Comparison of ENCODE assay signal across 12 mouse cellular contexts in the genomic region with DNA sequence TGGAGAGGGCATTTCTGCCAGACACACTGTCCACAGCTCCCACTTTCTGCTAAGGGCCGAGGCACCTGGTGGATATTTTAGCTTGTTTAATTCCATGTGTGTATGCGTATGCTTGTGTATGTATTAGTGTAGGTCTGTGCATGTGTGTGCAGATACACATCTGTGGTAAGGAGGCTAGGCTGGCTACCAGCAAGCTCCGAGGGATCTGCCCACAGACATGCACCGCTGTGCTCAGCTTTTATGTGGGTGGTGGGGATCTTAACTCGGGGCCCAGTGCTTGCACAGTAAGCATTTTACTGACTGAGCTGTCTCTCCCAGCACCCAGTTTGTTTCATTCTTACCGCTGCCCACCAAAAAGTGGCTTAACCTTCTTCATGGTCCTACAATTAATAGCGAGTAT. TPM values are rescaled to one million over a fixed set of nuclear protein-coding genes. Genes with fewer than 3 reads are reported as not detected.
DNase-seq lines count a peak whose midpoint lies in the region; ATAC-seq and TF ChIP-seq lines count a peak whose summit lies in the region.
"Had no signal": no experiment of that assay in that cellular context is flagged by ENCODE, and none has a peak within 500 bp of the region (broad histone marks: within the 10 kb centered on the region; RNA-seq: fewer than 3 reads in every experiment).

No protein-coding gene starts in this region.

- no peak overlapping the region for H3K27ac ChIP-seq in heart, embryonic 16.5 days (ENCODE audit: low read length)
- H3K27ac ChIP-seq in heart, adult 2 months: no peak overlapping the region
- H3K27ac ChIP-seq in embryonic facial prominence, embryonic 14.5 days (replicated peaks; ENCODE audit: low read depth, low read length): no peak overlapping the region
- no peak overlapping the region for H3K27ac ChIP-seq in neural tube, embryonic 13.5 days (replicated peaks)

- DNase-seq in heart, adult 2 months: no peak
- DNase-seq in embryonic facial prominence, embryonic 14.5 days (ENCODE audit: low spot score): no peak
- no peak for DNase-seq in cerebellum, adult 18-20 months
- DNase-seq: cerebellum, postnatal 36 days had no signal

- H3K4me3 ChIP-seq in heart, embryonic 16.5 days (ENCODE audit: low read length): no peak overlapping the region
- no peak overlapping the region for H3K4me3 ChIP-seq in heart, adult 2 months
- H3K4me3 ChIP-seq in megakaryocyte, embryonic 14.5 days (replicated peaks): peak overlapping the region; percentile 83
- peak overlapping the region; percentile 38 for H3K4me3 ChIP-seq in embryonic facial prominence, embryonic 14.5 days (ENCODE audit: low read depth, low read length)
- no peak overlapping the region for H3K4me3 ChIP-seq in neural tube, embryonic 13.5 days

- H3K79me2 ChIP-seq in heart, adult 2 months (replicated peaks; ENCODE audit: control insufficient read depth, insufficient read depth, low read length): no peaks in the 10 kb centered on the region

- intact Hi-C loops in heart, adult 2 months (cut with DNase I): no loop called here

- WGBS in heart, embryonic 16.5 days: 72% methylated on average over 7 of the region's 7 CpGs
- 73% methylated on average over 7 of the region's 7 CpGs for WGBS in heart, adult 2 months
- WGBS in embryonic facial prominence, embryonic 14.5 days: 58% methylated on average over 7 of the region's 7 CpGs
- 76% methylated on average over 7 of the region's 7 CpGs for WGBS in neural tube, embryonic 13.5 days

- no peak overlapping the region for H3K9ac ChIP-seq in heart, embryonic 16.5 days (ENCODE audit: low read length)
- H3K9ac ChIP-seq in heart, adult 2 months (ENCODE audit: low read depth, low read length): no peak overlapping the region
- no peak overlapping the region for H3K9ac ChIP-seq in embryonic facial prominence, embryonic 14.5 days (ENCODE audit: low read depth, low read length)
- peak overlapping the region; percentile 38; the same call in 1 of the 2 replicates for H3K9ac ChIP-seq in neural tube, embryonic 13.5 days

- ATAC-seq in heart, embryonic 16.5 days (replicated peaks; ENCODE audit: extremely low read depth, insufficient read depth, low FRiP score): no peak
- ATAC-seq in megakaryocyte, adult 5-6 weeks (ENCODE audit: poor library complexity, severe bottlenecking): no peak
- no peak for ATAC-seq in embryonic facial prominence, embryonic 14.5 days (ENCODE audit: low read depth)
- no peak for ATAC-seq in neural tube, embryonic 13.5 days (ENCODE audit: low read depth)

- no peak for TF ChIP-seq POLR2A in heart, adult 2 months (IDR thresholded peaks at IDR 0.05; ENCODE audit: insufficient read depth, low read depth, low read length)

- peaks cover 8% of the 10 kb centered on the region for H3K27me3 ChIP-seq in heart, embryonic 16.5 days (ENCODE audit: control insufficient read depth, insufficient read depth, low read length)
- no peaks in the 10 kb centered on the region for H3K27me3 ChIP-seq in heart, adult 2 months (ENCODE audit: control insufficient read depth, insufficient read depth, low read length)
- peaks cover 79% of the 10 kb centered on the region for H3K27me3 ChIP-seq in megakaryocyte, embryonic 14.5 days (replicated peaks)
- H3K27me3 ChIP-seq in embryonic facial prominence, embryonic 14.5 days (replicated peaks; ENCODE audit: control insufficient read depth, insufficient read depth, low read length): no peaks in the 10 kb centered on the region
- H3K27me3 ChIP-seq in neural tube, embryonic 13.5 days: 0 out of 2 replicates have a peak, but pooled peaks cover 6% of the 10 kb centered on the region

- H3K9me3 ChIP-seq in heart, embryonic 16.5 days (replicated peaks; ENCODE audit: control insufficient read depth, low read length): no peaks in the 10 kb centered on the region
- no peaks in the 10 kb centered on the region for H3K9me3 ChIP-seq in megakaryocyte, embryonic 14.5 days
- H3K9me3 ChIP-seq in embryonic facial prominence, embryonic 14.5 days (ENCODE audit: control insufficient read depth, low read length): no peaks in the 10 kb centered on the region
- H3K9me3 ChIP-seq in neural tube, embryonic 13.5 days: no peaks in the 10 kb centered on the region

- TF ChIP-seq CTCF in heart, adult 2 months (IDR thresholded peaks at IDR 0.05): no peak

- TF ChIP-seq EP300 in heart, adult 2 months (IDR thresholded peaks at IDR 0.05; ENCODE audit: insufficient read depth, low read depth, low read length): no peak

- H3K36me3 ChIP-seq in heart, embryonic 16.5 days (ENCODE audit: control insufficient read depth, insufficient read depth): no peaks in the 10 kb centered on the region
- no peaks in the 10 kb centered on the region for H3K36me3 ChIP-seq in heart, adult 2 months (ENCODE audit: control insufficient read depth, insufficient read depth, low read length)
- no peaks in the 10 kb centered on the region for H3K36me3 ChIP-seq in megakaryocyte, embryonic 14.5 days (replicated peaks; ENCODE audit: low read length)
- no peaks in the 10 kb centered on the region for H3K36me3 ChIP-seq in embryonic facial prominence, embryonic 14.5 days (ENCODE audit: control insufficient read depth, insufficient read depth, low read length)
- H3K36me3 ChIP-seq in neural tube, embryonic 13.5 days: peaks cover 42% of the 10 kb centered on the region
- H3K36me3 ChIP-seq: G1E had no signal

- H3K4me1 ChIP-seq in heart, embryonic 16.5 days (ENCODE audit: control insufficient read depth, insufficient read depth, low read length): peaks cover 3% of the 10 kb centered on the region; the same call in 1 of the 2 replicates
- H3K4me1 ChIP-seq in heart, adult 2 months (ENCODE audit: control insufficient read depth, insufficient read depth, low read length): peaks cover 2% of the 10 kb centered on the region; the same call in 1 of the 2 replicates
- H3K4me1 ChIP-seq in megakaryocyte, embryonic 14.5 days: peaks cover 19% of the 10 kb centered on the region
- H3K4me1 ChIP-seq in embryonic facial prominence, embryonic 14.5 days (ENCODE audit: control insufficient read depth, insufficient read depth, low read length): no peaks in the 10 kb centered on the region
- peaks cover 10% of the 10 kb centered on the region for H3K4me1 ChIP-seq in neural tube, embryonic 13.5 days (replicated peaks)

- H3K4me2 ChIP-seq in heart, embryonic 16.5 days (ENCODE audit: low read depth, low read length): peak overlapping the region; percentile 83
- H3K4me2 ChIP-seq in embryonic facial prominence, embryonic 14.5 days (ENCODE audit: low read depth, low read length): peak overlapping the region; percentile 49
- H3K4me2 ChIP-seq in neural tube, embryonic 13.5 days: peak overlapping the region; percentile 55; the same call in 1 of the 2 replicates

RNA-seq across cellular contexts. Expression of gene Gm47841, which starts 40.0 kb away (rescaled TPM):
- polyA plus RNA-seq in heart, embryonic 16.5 days (2015; fragmentation: Nextera tagmentation; extraction: Ambion mirVana): not detected in 2 replicates
- not detected for total RNA-seq in heart, adult 2 months (2021)
- polyA plus RNA-seq in heart, adult 2 months (2012; rRNA removed): not detected in 2 replicates
- not detected in 2 replicates for polyA plus RNA-seq in megakaryocyte, embryonic 14.5 days (2012; ENCODE audit: insufficient read depth, low replicate concordance)
- not detected in 2 replicates for total RNA-seq in megakaryocyte, adult 5-6 weeks (2015)
- not detected in 2 replicates for total RNA-seq in megakaryocyte, adult 5-6 weeks (2017)
- not detected in 2 replicates for polyA plus RNA-seq in embryonic facial prominence, embryonic 14.5 days (2014; fragmentation: Nextera tagmentation; extraction: Ambion mirVana)
- polyA plus RNA-seq in neural tube, embryonic 13.5 days (2015; fragmentation: Nextera tagmentation; extraction: Ambion mirVana): not detected in 2 replicates
- total RNA-seq: adrenal gland, postnatal 25 days; G1E; gastrocnemius, postnatal 25 days had no signal
- polyA plus RNA-seq: G1E; large intestine, adult 2 months had no signal

Comparison
In these comparisons a context has a peak if more than half of its experiments do, and no peak if none do; other contexts are left out.
1. H3K4me3 ChIP-seq: peak in megakaryocyte, embryonic 14.5 days (single experiment) and embryonic facial prominence, embryonic 14.5 days (single experiment); none in heart, embryonic 16.5 days (single experiment), heart, adult 2 months (single experiment) and neural tube, embryonic 13.5 days (single experiment).
2. Peak in every context shown above with its lines, with median percentiles within 50 percentile points of each other: H3K4me2 ChIP-seq.